Mouse (Mus musculus): Measurements from ENCODE around the gene Ifitm5. TPM values are rescaled to one million over a fixed set of nuclear protein-coding genes. Genes with fewer than 3 reads are reported as not detected.

The Ifitm5 gene
- polyA plus RNA-seq (2014; fragmentation: Illumina TruSeq; extraction: RNeasy Lipid Tissue Mini Kit (QIAGEN cat#74804); ENCODE audit: low read depth, low replicate concordance), result not detected

DNA sequence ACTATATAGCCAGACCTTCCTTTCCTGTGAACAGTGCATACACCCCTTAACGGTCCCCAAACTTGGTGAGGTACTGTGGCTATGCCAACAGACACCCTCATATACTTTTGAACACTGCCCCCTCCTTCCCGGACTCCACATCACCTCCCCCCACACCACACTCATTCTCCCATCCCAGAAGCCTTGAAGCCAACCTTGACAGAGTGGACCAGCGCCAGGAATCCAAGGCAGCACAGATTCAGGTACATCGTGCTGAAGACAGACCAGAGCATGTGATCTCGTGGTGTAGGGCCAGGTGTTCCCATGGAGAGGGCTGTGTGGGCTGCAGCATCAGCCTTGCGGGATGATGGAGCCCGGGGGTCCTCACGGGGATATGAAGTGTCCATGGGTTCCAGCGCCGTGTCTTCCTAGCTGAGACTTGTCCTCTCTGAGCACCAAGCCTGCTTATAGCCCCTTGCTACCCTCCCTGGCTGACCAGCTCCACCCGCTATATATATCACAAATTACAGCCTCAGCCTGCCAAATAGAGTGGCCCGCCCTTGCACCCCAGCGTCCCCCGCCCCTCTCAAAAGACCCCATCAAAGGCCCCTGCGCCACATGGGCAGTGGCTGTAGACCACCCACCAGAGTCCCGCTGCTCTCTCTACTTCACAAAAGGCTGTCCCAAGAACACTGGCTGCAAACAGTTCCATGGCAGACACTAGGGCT, at the start of gene Ifitm5:
Gene Ifitm5 (minus strand): TSS at position 468 of the 707 bp plus-strand sequence.

DNA sequence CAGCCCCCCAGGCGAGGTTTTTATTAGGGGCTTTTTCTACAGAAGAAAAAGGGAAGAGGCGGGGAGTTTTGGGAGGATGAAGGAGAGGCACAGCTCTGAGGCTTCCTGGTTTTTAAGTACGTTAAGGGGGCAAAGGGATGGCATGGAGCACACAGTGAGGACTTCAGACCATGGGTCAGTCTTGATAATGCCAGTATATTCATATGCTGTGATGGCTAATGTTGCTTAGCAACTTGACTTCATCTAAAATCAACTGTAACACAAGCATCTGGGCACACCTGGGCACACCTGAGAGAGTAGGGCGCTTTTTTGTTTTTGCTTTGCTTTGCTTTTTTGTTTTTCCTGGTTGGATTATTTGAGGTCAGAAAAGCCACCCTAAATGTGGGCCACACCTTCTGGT, 16.8 kb upstream of the Ifitm5 start, which contains the start of gene Ifitm1:
Gene Ifitm1 (plus strand): TSS at position 301 of the 400 bp plus-strand sequence.

DNA sequence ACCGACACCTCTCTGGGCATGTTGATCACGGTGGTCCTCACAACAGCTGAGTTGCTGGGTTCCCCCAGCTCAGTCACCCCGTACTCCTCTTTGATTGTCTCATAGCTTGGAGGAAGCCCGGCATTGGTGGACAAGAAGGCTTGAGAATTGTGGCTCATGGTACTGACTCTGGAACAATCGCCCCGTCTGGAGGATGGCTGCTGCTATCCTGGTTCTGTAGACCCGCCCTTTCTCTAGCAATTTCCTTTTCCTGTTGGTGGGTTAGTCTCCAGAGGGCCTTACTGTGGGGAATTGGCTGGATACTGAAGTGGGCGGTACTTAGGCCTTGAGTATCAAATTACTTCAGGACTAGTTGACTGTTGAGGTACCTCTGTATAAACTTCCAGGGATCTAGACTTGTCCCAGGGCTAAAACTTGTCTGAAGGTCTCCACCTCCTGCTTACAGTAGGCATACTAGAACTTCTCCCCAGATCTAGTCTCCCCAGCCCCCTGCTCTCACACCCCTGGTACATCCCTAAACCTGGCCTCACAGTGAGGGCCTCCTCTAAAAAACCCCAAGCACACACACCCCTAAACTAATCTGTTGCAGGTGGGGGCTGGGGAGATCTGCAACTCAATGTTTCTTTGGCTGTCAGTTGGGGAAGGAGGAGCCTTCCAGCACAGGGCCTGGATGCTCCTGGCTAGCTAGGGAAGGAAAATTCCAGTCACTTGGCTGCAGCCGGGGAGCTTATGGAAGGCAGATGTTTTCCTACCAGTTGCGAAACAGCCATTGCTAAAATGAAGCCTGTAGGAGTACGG, 5.9 kb upstream of the Ifitm5 start, which contains the start of the genes Gm45717 and Ifitm2:
Gene Gm45717 (minus strand): TSS at position 180 of the 798 bp plus-strand sequence.
Gene Ifitm2 (minus strand): TSS at position 230 of the 798 bp plus-strand sequence.

DNA sequence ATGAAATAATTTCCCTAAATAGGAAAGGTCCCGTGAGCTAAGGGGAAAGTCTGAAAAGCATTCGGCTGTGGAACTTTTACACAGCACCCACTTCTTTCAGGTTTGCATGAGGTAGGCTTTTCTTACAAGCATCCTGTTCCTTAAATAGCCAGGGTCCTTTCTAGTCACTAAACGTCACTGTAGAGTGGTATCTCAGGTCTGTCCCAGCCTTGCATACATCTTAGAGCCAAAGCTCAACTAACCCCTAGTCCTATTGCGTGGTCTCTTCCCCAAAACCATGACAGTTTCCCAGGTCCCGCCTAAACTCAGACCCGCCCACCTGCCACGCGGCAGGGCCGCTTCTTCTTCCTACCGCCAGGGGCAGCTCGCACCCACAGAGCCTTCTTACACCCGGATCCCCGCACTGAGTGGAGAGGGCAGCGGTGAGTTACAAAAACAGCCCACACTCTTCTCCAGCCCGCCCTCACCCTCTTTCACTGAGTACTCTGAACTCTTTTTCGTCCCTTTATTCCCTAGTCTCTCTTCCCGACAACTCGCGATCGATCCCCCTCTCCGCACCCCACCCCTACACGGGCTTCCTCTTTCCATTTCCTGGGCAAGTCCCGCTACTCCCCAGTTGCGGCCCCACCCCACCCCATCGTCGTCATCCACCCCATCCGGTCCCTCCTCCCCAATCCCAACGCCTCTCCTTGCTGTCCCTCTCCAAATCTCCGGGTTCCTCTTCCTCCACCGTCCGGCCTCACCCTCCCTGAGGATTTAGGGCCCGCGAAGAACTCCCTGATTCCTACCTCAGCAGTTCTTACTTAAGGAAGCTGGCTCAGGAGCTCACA, 8.7 kb downstream of the Ifitm5 start, which contains the start of gene Pgghg:
Gene Pgghg (plus strand): TSS at position 170 of the 830 bp plus-strand sequence.

DNA sequence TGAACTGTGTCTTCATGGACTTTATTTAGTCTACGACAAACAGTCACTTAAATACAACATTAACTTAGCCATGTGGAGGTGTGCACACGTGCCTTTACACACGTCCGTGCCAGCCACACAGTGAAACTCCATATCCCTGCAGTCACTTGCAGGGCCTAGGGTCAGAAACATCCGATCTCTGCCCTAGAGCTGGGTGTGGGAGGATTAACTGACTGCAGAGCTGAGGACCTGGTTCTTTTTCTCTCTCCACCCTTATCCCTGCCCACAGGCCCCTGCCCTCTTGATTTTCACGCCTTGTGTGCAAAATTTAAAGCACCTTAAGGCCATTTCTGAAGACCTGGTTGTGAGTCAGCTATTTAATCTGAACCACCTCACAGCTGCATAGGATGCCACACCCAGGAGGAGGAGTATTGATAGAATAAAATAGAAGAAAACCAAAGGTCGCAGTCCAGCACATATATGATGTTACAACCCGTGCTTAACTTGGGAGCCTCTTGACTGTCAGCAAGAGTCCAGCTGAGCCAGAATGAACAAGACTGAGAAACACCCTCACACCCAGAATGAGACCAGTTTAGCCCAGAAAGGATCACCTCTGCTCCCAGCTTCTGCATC, 29.6 kb downstream of the Ifitm5 start, which contains the start of gene Nlrp6:
Gene Nlrp6 (plus strand): TSS at position 485 of the 612 bp plus-strand sequence.

DNA sequence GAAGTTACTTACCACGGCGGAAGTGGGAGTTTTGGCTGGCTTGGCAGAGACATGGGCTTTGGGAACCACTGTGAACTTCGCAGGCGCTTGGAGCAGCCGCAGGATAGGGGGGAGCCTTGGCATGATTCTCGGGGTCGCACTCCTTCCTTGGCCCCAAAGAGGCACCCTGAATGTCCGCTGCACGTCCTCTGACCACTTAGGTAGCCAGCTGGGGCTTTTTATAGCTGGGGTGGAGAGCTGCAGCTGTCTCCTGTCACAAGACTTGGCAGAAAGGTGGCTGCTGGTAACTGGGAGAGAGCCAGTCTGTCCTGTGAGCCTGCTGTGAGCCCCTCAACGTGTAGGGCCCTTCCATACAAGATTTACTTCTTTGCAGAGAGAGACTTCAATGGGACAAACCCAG, 49.9 kb downstream of the Ifitm5 start, which contains the start of gene Cox8b:
Gene Cox8b (minus strand): TSS at position 227 of the 400 bp plus-strand sequence.

Other genes with a start within 250 kb of the Ifitm5 start
- gene Cyp2e1, start 186.6 kb downstream of the Ifitm5 start, polyA plus RNA-seq (2014; fragmentation: Illumina TruSeq; extraction: RNeasy Lipid Tissue Mini Kit (QIAGEN cat#74804); ENCODE audit: low read depth, low replicate concordance), result 9,740 TPM
- gene Syce1, start 162.4 kb downstream of the Ifitm5 start, polyA plus RNA-seq (2014; fragmentation: Illumina TruSeq; extraction: RNeasy Lipid Tissue Mini Kit (QIAGEN cat#74804); ENCODE audit: low read depth, low replicate concordance), result not detected
- gene Zfp941, start 128.1 kb downstream of the Ifitm5 start, polyA plus RNA-seq (2014; fragmentation: Illumina TruSeq; extraction: RNeasy Lipid Tissue Mini Kit (QIAGEN cat#74804); ENCODE audit: low read depth, low replicate concordance), result 0.66 TPM
- 287 TPM for gene Urah, start 115.3 kb downstream of the Ifitm5 start, polyA plus RNA-seq (2014; fragmentation: Illumina TruSeq; extraction: RNeasy Lipid Tissue Mini Kit (QIAGEN cat#74804); ENCODE audit: low read depth, low replicate concordance)
- gene Scgb1c1, start 104.7 kb downstream of the Ifitm5 start, polyA plus RNA-seq (2014; fragmentation: Illumina TruSeq; extraction: RNeasy Lipid Tissue Mini Kit (QIAGEN cat#74804); ENCODE audit: low read depth, low replicate concordance), result not detected
- not detected for gene Odf3, start 102.5 kb downstream of the Ifitm5 start, polyA plus RNA-seq (2014; fragmentation: Illumina TruSeq; extraction: RNeasy Lipid Tissue Mini Kit (QIAGEN cat#74804); ENCODE audit: low read depth, low replicate concordance)
- not detected for gene Gm45785, start 94.0 kb downstream of the Ifitm5 start, polyA plus RNA-seq (2014; fragmentation: Illumina TruSeq; extraction: RNeasy Lipid Tissue Mini Kit (QIAGEN cat#74804); ENCODE audit: low read depth, low replicate concordance)
- 4.3 TPM for gene Ric8a, start 93.3 kb downstream of the Ifitm5 start, polyA plus RNA-seq (2014; fragmentation: Illumina TruSeq; extraction: RNeasy Lipid Tissue Mini Kit (QIAGEN cat#74804); ENCODE audit: low read depth, low replicate concordance)
- 1.4 TPM for gene Bet1l, start 92.7 kb downstream of the Ifitm5 start, polyA plus RNA-seq (2014; fragmentation: Illumina TruSeq; extraction: RNeasy Lipid Tissue Mini Kit (QIAGEN cat#74804); ENCODE audit: low read depth, low replicate concordance)
- 89.2 TPM for gene Psmd13, start 68.3 kb downstream of the Ifitm5 start, polyA plus RNA-seq (2014; fragmentation: Illumina TruSeq; extraction: RNeasy Lipid Tissue Mini Kit (QIAGEN cat#74804); ENCODE audit: low read depth, low replicate concordance)
- gene Sirt3, start 68.0 kb downstream of the Ifitm5 start, polyA plus RNA-seq (2014; fragmentation: Illumina TruSeq; extraction: RNeasy Lipid Tissue Mini Kit (QIAGEN cat#74804); ENCODE audit: low read depth, low replicate concordance), result 15.2 TPM
- gene Cox8b, start 49.8 kb downstream of the Ifitm5 start, polyA plus RNA-seq (2014; fragmentation: Illumina TruSeq; extraction: RNeasy Lipid Tissue Mini Kit (QIAGEN cat#74804); ENCODE audit: low read depth, low replicate concordance), result not detected
- 20.5 TPM for gene Nlrp6, start 29.4 kb downstream of the Ifitm5 start, polyA plus RNA-seq (2014; fragmentation: Illumina TruSeq; extraction: RNeasy Lipid Tissue Mini Kit (QIAGEN cat#74804); ENCODE audit: low read depth, low replicate concordance)
- gene Pgghg, start 8.9 kb downstream of the Ifitm5 start, polyA plus RNA-seq (2014; fragmentation: Illumina TruSeq; extraction: RNeasy Lipid Tissue Mini Kit (QIAGEN cat#74804); ENCODE audit: low read depth, low replicate concordance), result 2.3 TPM
- not detected for gene Gm45717, start 5.6 kb upstream of the Ifitm5 start, polyA plus RNA-seq (2014; fragmentation: Illumina TruSeq; extraction: RNeasy Lipid Tissue Mini Kit (QIAGEN cat#74804); ENCODE audit: low read depth, low replicate concordance)
- 135 TPM for gene Ifitm2, start 5.7 kb upstream of the Ifitm5 start, polyA plus RNA-seq (2014; fragmentation: Illumina TruSeq; extraction: RNeasy Lipid Tissue Mini Kit (QIAGEN cat#74804); ENCODE audit: low read depth, low replicate concordance)
- gene Ifitm1, start 16.9 kb upstream of the Ifitm5 start, polyA plus RNA-seq (2014; fragmentation: Illumina TruSeq; extraction: RNeasy Lipid Tissue Mini Kit (QIAGEN cat#74804); ENCODE audit: low read depth, low replicate concordance), result 4.2 TPM
- 163 TPM for gene Ifitm3, start 60.5 kb upstream of the Ifitm5 start, polyA plus RNA-seq (2014; fragmentation: Illumina TruSeq; extraction: RNeasy Lipid Tissue Mini Kit (QIAGEN cat#74804); ENCODE audit: low read depth, low replicate concordance)
- gene Ifitm6, start 67.6 kb upstream of the Ifitm5 start, polyA plus RNA-seq (2014; fragmentation: Illumina TruSeq; extraction: RNeasy Lipid Tissue Mini Kit (QIAGEN cat#74804); ENCODE audit: low read depth, low replicate concordance), result 2.6 TPM
- not detected for gene Gm17387, start 78.8 kb upstream of the Ifitm5 start, polyA plus RNA-seq (2014; fragmentation: Illumina TruSeq; extraction: RNeasy Lipid Tissue Mini Kit (QIAGEN cat#74804); ENCODE audit: low read depth, low replicate concordance)
- gene B4galnt4, start 110.8 kb upstream of the Ifitm5 start, polyA plus RNA-seq (2014; fragmentation: Illumina TruSeq; extraction: RNeasy Lipid Tissue Mini Kit (QIAGEN cat#74804); ENCODE audit: low read depth, low replicate concordance), result not detected
- gene Pkp3, start 127.9 kb upstream of the Ifitm5 start, polyA plus RNA-seq (2014; fragmentation: Illumina TruSeq; extraction: RNeasy Lipid Tissue Mini Kit (QIAGEN cat#74804); ENCODE audit: low read depth, low replicate concordance), result not detected
- gene Sigirr, start 150.3 kb upstream of the Ifitm5 start, polyA plus RNA-seq (2014; fragmentation: Illumina TruSeq; extraction: RNeasy Lipid Tissue Mini Kit (QIAGEN cat#74804); ENCODE audit: low read depth, low replicate concordance), result 1.6 TPM
- gene Ano9, start 167.5 kb upstream of the Ifitm5 start, polyA plus RNA-seq (2014; fragmentation: Illumina TruSeq; extraction: RNeasy Lipid Tissue Mini Kit (QIAGEN cat#74804); ENCODE audit: low read depth, low replicate concordance), result not detected
- gene Ptdss2, start 172.1 kb upstream of the Ifitm5 start, polyA plus RNA-seq (2014; fragmentation: Illumina TruSeq; extraction: RNeasy Lipid Tissue Mini Kit (QIAGEN cat#74804); ENCODE audit: low read depth, low replicate concordance), result 7.0 TPM
- 5.3 TPM for gene Rnh1, start 222.6 kb upstream of the Ifitm5 start, polyA plus RNA-seq (2014; fragmentation: Illumina TruSeq; extraction: RNeasy Lipid Tissue Mini Kit (QIAGEN cat#74804); ENCODE audit: low read depth, low replicate concordance)
- gene Hras, start 243.7 kb upstream of the Ifitm5 start, polyA plus RNA-seq (2014; fragmentation: Illumina TruSeq; extraction: RNeasy Lipid Tissue Mini Kit (QIAGEN cat#74804); ENCODE audit: low read depth, low replicate concordance), result 8.3 TPM
- gene Lrrc56, start 243.9 kb upstream of the Ifitm5 start, polyA plus RNA-seq (2014; fragmentation: Illumina TruSeq; extraction: RNeasy Lipid Tissue Mini Kit (QIAGEN cat#74804); ENCODE audit: low read depth, low replicate concordance), result 0.37 TPM